Mouse (Mus musculus): ENCODE results near the gene Ch25h. TPM values are rescaled to one million over a fixed set of nuclear protein-coding genes. Genes with fewer than 3 reads are reported as not detected.

Gene Ch25h
- polyA plus RNA-seq, 1 experiment from 2014 or later, result 3.3 TPM

DNA sequence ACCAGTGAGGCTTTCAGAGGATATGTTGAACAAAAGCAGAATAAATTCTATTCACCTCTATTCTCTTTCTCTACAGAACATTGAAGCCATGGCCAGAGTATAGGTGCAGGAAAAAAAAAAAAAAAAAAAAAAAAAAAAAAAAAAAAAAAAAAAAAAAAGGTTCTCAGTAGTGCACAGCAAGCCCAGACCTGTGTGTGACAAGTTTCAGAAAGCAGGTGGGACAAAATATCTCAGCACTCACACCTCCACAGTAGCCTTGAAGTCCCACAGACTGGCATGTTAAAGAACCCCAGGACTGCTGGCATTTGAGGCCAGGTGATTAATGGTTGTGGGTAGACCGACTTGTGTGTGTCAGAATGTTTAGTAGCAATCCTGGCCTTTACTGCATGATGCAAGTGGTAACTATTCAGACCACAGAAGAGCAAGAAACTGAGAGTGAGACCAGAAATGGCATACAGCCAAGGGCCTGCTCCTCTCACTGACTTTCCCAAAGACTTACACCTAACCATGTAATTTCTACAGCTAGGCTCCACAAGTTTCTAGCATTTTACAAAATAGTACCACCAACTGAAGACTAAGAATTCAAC, 24.1 kb downstream of the Ch25h start:
- Histone ChIP-seq H3K9ac (ENCODE audit: low read length) (no peak overlapping the region), H3K4me3 (ENCODE audit: low read depth, low read length) (no peak overlapping the region), H3K4me1 (replicated peaks; ENCODE audit: control insufficient read depth, insufficient read depth, low read length) (peaks cover 3% of the 10 kb centered on the region; the same call in 1 of the 2 replicates), H3K27me3 (replicated peaks; ENCODE audit: control insufficient read depth, insufficient read depth, low read length) (no peaks in the 10 kb centered on the region), H3K4me2 (ENCODE audit: low read length) (no peak overlapping the region), H3K9me3 (ENCODE audit: control insufficient read depth, low read length) (no peaks in the 10 kb centered on the region), H3K36me3 (ENCODE audit: control insufficient read depth, insufficient read depth, low read length) (no peaks in the 10 kb centered on the region), H3K27ac (ENCODE audit: low read depth) (no peak overlapping the region)
- ATAC-seq (replicated peaks; ENCODE audit: low FRiP score, low TSS enrichment, low read depth) (no peak), DNase-seq (ENCODE audit: low spot score) (no peak)
- WGBS, result 58% methylated on average over 1 of the region's 1 CpGs

DNA sequence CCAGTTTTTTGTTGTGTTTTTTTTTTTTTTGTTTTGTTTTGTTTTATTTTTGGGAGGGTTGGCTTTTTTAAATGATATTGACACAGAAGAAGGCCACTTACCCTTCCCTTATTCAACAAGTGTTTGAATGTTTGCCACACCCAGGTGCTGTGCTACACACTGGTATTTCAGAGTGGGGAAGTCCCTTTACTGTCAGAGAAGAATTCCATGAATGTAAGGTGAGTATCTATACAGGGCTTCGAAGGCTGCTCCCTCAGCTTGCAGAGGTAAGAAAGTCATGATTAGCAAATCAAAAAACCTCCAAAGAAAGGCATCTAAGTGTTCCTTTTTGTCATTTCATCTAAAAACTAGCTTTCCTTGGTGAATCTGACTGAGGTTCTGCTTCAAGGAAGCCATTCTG, 26.1 kb downstream of the Ch25h start:
- Histone ChIP-seq H3K27me3 (replicated peaks; ENCODE audit: control insufficient read depth, insufficient read depth, low read length) (no peaks in the 10 kb centered on the region), H3K36me3 (ENCODE audit: control insufficient read depth, insufficient read depth, low read length) (no peaks in the 10 kb centered on the region), H3K4me1 (replicated peaks; ENCODE audit: control insufficient read depth, insufficient read depth, low read length) (peaks cover 4% of the 10 kb centered on the region; the same call in 1 of the 2 replicates), H3K4me3 (ENCODE audit: low read depth, low read length) (no peak overlapping the region), H3K9ac (ENCODE audit: low read length) (no peak overlapping the region), H3K27ac (ENCODE audit: low read depth) (no peak overlapping the region), H3K4me2 (ENCODE audit: low read length) (no peak overlapping the region), H3K9me3 (ENCODE audit: control insufficient read depth, low read length) (no peaks in the 10 kb centered on the region)
- DNase-seq (ENCODE audit: low spot score) (no peak), ATAC-seq (replicated peaks; ENCODE audit: low FRiP score, low TSS enrichment, low read depth) (no peak)
- whole genome bisulfite sequencing, result 68% methylated on average over 1 of the region's 1 CpGs

DNA sequence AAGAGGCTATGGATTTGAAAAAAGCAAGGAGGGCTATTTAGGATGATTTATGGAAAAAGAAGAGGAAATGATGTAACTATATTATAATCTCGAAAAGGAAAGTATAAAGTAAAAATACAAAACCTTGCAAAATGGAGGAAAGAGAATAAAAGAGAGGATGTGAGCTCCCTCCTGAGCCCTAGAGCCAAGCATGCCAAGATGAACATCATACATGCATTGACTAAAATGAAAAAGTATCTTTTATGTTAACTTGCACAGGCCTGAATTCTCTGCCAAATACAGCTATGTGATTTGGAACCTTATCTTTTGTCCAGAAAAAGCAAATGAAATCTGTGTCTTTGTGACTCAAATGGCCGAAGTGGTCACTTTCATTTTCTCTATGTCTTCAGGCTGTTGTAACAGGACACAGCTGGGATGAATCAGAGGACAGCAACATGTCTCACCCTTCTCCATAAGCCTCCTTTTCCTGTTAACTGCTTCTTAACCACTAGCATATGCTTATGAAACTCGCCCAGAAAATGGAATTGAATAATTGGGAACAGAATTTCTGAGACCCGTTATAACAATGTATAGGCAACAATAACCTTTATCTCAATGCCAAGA, 29.5 kb downstream of the Ch25h start:
- 54% methylated on average over 4 of the region's 4 CpGs for WGBS

DNA sequence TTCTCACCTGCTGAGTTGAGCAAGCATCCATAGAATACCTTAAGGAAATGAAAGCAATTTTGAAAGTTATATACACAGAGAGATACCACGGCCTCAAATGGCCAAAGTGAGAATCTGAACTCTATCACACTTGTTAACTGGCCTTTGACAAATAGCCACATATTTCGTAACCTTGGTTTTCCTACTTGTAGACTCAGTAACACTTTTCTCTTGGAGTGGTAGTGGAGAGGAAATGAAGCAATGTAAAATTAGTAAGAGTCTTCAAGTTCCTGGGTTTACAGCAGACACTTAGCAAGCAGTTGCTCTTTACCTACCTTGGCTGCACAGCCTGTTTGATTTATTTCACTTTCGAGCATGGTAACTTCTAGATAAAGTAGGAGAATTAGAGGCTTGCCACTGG, 30.2 kb downstream of the Ch25h start:
- Histone ChIP-seq H3K9me3 (ENCODE audit: control insufficient read depth, low read length) (no peaks in the 10 kb centered on the region), H3K4me2 (ENCODE audit: low read length) (no peak overlapping the region), H3K4me1 (replicated peaks; ENCODE audit: control insufficient read depth, insufficient read depth, low read length) (peaks cover 4% of the 10 kb centered on the region; the same call in 1 of the 2 replicates), H3K27me3 (replicated peaks; ENCODE audit: control insufficient read depth, insufficient read depth, low read length) (no peaks in the 10 kb centered on the region), H3K9ac (ENCODE audit: low read length) (no peak overlapping the region), H3K27ac (ENCODE audit: low read depth) (no peak overlapping the region), H3K4me3 (ENCODE audit: low read depth, low read length) (no peak overlapping the region), H3K36me3 (ENCODE audit: control insufficient read depth, insufficient read depth, low read length) (no peaks in the 10 kb centered on the region)
- WGBS, result 80% methylated on average over 3 of the region's 3 CpGs
- no peak for ATAC-seq (replicated peaks; ENCODE audit: low FRiP score, low TSS enrichment, low read depth)
- DNase-seq (ENCODE audit: low spot score), result no peak

More for the DNA sequence above, 29.5 kb downstream of the Ch25h start:
- peaks cover 4% of the 10 kb centered on the region; the same call in 1 of the 2 replicates for H3K4me1 ChIP-seq (replicated peaks; ENCODE audit: control insufficient read depth, insufficient read depth, low read length)
- no peaks in the 10 kb centered on the region for H3K36me3 ChIP-seq (ENCODE audit: control insufficient read depth, insufficient read depth, low read length)
- peak overlapping the region; percentile 65 for H3K27ac ChIP-seq (ENCODE audit: low read depth)
- no peak overlapping the region for H3K9ac ChIP-seq (ENCODE audit: low read length)
- no peak for DNase-seq (ENCODE audit: low spot score)
- ATAC-seq (replicated peaks; ENCODE audit: low FRiP score, low TSS enrichment, low read depth), result no peak
- no peak overlapping the region for H3K4me3 ChIP-seq (ENCODE audit: low read depth, low read length)
- peak overlapping the region; percentile 33 for H3K4me2 ChIP-seq (ENCODE audit: low read length)
- H3K27me3 ChIP-seq (replicated peaks; ENCODE audit: control insufficient read depth, insufficient read depth, low read length), result no peaks in the 10 kb centered on the region
- no peaks in the 10 kb centered on the region for H3K9me3 ChIP-seq (ENCODE audit: control insufficient read depth, low read length)

DNA sequence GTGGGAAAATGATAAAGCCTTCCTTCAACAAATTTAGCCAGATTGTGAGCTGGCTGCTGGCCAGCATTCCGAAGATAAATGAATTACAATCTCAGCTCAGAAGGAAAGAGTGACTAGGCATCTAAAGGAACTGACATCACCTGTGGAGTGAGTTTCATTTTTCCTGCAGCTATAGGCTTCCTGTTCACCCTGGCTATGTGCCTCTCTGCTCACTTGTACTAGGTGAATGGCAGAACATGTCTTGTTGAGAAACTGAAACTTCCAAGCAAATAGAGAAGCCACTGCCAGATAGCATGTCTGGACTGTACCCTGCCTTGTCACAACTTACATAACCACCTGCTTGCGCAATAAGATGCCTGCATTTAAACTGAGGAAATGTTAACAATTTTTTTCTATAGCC, 33.0 kb downstream of the Ch25h start:
- Histone ChIP-seq H3K9ac (ENCODE audit: low read length) (no peak overlapping the region), H3K36me3 (ENCODE audit: control insufficient read depth, insufficient read depth, low read length) (no peaks in the 10 kb centered on the region), H3K4me1 (replicated peaks; ENCODE audit: control insufficient read depth, insufficient read depth, low read length) (peaks cover 4% of the 10 kb centered on the region; the same call in 1 of the 2 replicates), H3K27ac (ENCODE audit: low read depth) (no peak overlapping the region), H3K4me2 (ENCODE audit: low read length) (no peak overlapping the region), H3K4me3 (ENCODE audit: low read depth, low read length) (no peak overlapping the region), H3K27me3 (replicated peaks; ENCODE audit: control insufficient read depth, insufficient read depth, low read length) (no peaks in the 10 kb centered on the region), H3K9me3 (ENCODE audit: control insufficient read depth, low read length) (no peaks in the 10 kb centered on the region)
- ATAC-seq (replicated peaks; ENCODE audit: low FRiP score, low TSS enrichment, low read depth), result no peak
- DNase-seq (ENCODE audit: low spot score), result no peak
- 74% methylated on average over 2 of the region's 2 CpGs for WGBS

DNA sequence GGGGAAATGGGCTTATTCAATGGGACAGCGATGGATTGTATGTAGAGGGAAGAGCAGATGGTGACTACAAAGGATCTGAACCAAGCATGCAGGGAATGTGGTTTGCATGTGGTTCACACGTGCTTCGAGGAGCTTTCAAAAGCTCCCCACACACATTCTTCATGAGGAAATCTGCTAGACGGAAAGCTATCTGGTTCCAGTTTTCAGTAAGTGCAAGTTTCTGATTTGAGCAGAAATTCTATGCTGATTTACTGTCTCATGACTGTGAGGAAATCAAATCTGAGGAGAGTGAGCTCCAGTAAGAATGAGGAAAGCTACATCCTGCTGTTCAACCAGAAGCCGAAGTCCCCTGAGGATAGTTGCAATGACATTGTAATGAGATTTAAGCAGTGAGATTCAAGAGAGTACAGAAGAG, 39.8 kb downstream of the Ch25h start:
- ATAC-seq (replicated peaks; ENCODE audit: low FRiP score, low TSS enrichment, low read depth) (no peak), DNase-seq (ENCODE audit: low spot score) (no peak)
- H3K36me3 ChIP-seq (ENCODE audit: control insufficient read depth, insufficient read depth, low read length), result no peaks in the 10 kb centered on the region
- H3K9me3 ChIP-seq (ENCODE audit: control insufficient read depth, low read length), result no peaks in the 10 kb centered on the region
- no peaks in the 10 kb centered on the region for H3K27me3 ChIP-seq (replicated peaks; ENCODE audit: control insufficient read depth, insufficient read depth, low read length)
- no peaks in the 10 kb centered on the region for H3K4me1 ChIP-seq (replicated peaks; ENCODE audit: control insufficient read depth, insufficient read depth, low read length)
- H3K4me3 ChIP-seq (ENCODE audit: low read depth, low read length), result no peak overlapping the region
- H3K9ac ChIP-seq (ENCODE audit: low read length), result no peak overlapping the region
- H3K4me2 ChIP-seq (ENCODE audit: low read length), result no peak overlapping the region
- no peak overlapping the region for H3K27ac ChIP-seq (ENCODE audit: low read depth)
- WGBS, result 57% methylated on average over 5 of the region's 5 CpGs

DNA sequence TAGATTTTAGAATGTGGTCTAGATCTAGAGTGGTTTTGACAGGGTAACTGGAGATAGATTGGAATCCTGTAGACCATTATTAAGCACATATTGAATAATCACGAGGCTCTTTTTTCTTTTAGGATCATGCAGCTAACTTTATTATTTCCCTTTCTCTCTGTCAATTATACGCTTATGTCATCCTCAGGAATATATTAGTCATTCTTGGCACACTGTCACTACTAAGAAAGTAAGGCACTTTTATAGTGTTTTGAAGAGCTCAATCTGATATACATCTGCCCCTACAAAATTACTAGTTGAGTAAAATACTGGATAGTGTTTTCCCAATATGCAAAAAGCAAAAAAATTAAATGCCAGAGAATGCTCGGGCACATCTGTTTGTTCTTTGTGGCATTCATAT, 43.6 kb downstream of the Ch25h start:
- no peaks in the 10 kb centered on the region for H3K27me3 ChIP-seq (replicated peaks; ENCODE audit: control insufficient read depth, insufficient read depth, low read length)
- H3K36me3 ChIP-seq (ENCODE audit: control insufficient read depth, insufficient read depth, low read length), result no peaks in the 10 kb centered on the region
- 84% methylated on average over 3 of the region's 3 CpGs for WGBS
- no peaks in the 10 kb centered on the region for H3K4me1 ChIP-seq (replicated peaks; ENCODE audit: control insufficient read depth, insufficient read depth, low read length)
- no peak overlapping the region for H3K4me2 ChIP-seq (ENCODE audit: low read length)
- H3K4me3 ChIP-seq (ENCODE audit: low read depth, low read length), result no peak overlapping the region
- H3K9ac ChIP-seq (ENCODE audit: low read length), result no peak overlapping the region
- no peaks in the 10 kb centered on the region for H3K9me3 ChIP-seq (ENCODE audit: control insufficient read depth, low read length)
- no peak for DNase-seq (ENCODE audit: low spot score)
- no peak for ATAC-seq (replicated peaks; ENCODE audit: low FRiP score, low TSS enrichment, low read depth)
- no peak overlapping the region for H3K27ac ChIP-seq (ENCODE audit: low read depth)

DNA sequence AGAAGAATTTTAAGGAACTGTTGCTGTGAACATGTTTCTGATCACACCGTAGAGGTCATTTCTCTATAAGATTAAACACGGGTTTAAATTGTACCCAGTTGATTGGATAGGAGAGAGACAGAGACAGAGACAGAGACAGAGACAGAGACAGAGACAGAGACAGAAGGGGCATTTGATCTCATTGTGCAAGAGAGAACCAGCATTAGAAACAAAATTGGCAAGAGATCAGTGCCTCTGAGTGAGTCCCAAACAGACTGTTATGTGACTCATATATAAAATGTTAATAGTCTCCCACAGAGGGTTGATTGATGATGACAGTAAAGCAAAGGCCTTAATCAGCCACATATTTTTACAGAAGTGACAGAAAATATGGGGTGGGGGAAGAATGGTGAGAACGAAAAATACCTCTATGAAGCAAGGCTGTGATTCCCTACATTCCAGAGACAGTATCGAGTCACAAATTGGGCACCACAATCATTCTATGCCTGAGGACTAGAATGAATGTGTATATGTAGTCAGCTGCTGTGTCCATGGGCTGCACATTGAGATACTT, 51.1 kb downstream of the Ch25h start:
- Histone ChIP-seq H3K27me3 (replicated peaks; ENCODE audit: control insufficient read depth, insufficient read depth, low read length) (no peaks in the 10 kb centered on the region), H3K4me3 (ENCODE audit: low read depth, low read length) (no peak overlapping the region), H3K4me1 (replicated peaks; ENCODE audit: control insufficient read depth, insufficient read depth, low read length) (no peaks in the 10 kb centered on the region), H3K9me3 (ENCODE audit: control insufficient read depth, low read length) (no peaks in the 10 kb centered on the region), H3K4me2 (ENCODE audit: low read length) (no peak overlapping the region), H3K9ac (ENCODE audit: low read length) (no peak overlapping the region), H3K36me3 (ENCODE audit: control insufficient read depth, insufficient read depth, low read length) (no peaks in the 10 kb centered on the region), H3K27ac (ENCODE audit: low read depth) (no peak overlapping the region)
- ATAC-seq (replicated peaks; ENCODE audit: low FRiP score, low TSS enrichment, low read depth), result no peak
- DNase-seq (ENCODE audit: low spot score), result no peak
- WGBS, result 86% methylated on average over 4 of the region's 4 CpGs
